Mouse (Mus musculus) heart, postnatal 0 days (tissue): Measurements from ENCODE around the gene Tmco4. TPM values are rescaled to one million over a fixed set of nuclear protein-coding genes. Genes with fewer than 3 reads are reported as not detected.

Experiments used
- ATAC-seq: fragments of 200-750 bp; cut with Nextera tagmentation; 2 replicates; pipeline ENCODE4 v1.8.0; 2017; ENCODE audit warnings: low read depth, moderate number of reproducible peaks, moderate library complexity; ENCODE audit not compliant: insufficient read depth
- DNase-seq: peaks from one replicate; pipeline ENCODE4 v3.0.0-alpha.2; 2016; ENCODE audit warnings: low spot score
- H3K27ac ChIP-seq: fragments of 300-500 bp; sonication (generic); 2 replicates; pipeline ENCODE4 v1.5.1; 2014; ENCODE audit warnings: low read depth, mild to moderate bottlenecking
- H3K27me3 ChIP-seq: fragments of 300-500 bp; sonication (generic); 2 replicates; pipeline ENCODE4 v1.6.1; 2014; ENCODE audit warnings: low read length, mixed read lengths; ENCODE audit not compliant: control insufficient read depth, insufficient read depth
- H3K36me3 ChIP-seq: fragments of 300-500 bp; sonication (generic); replicated peaks from 2 replicates; pipeline ENCODE4 v1.6.1; 2014; ENCODE audit warnings: low read length, mixed read lengths; ENCODE audit not compliant: control insufficient read depth, insufficient read depth
- H3K4me1 ChIP-seq: fragments of 300-500 bp; sonication (generic); 2 replicates; pipeline ENCODE4 v1.6.1; 2014; ENCODE audit warnings: antibody characterized with exemption; ENCODE audit not compliant: control insufficient read depth, insufficient read depth
- H3K4me2 ChIP-seq: fragments of 300-500 bp; sonication (generic); 2 replicates; pipeline ENCODE4 v1.6.1; 2014; ENCODE audit warnings: low read depth, mild to moderate bottlenecking, low read length, moderate library complexity
- H3K4me3 ChIP-seq: fragments of 300-500 bp; sonication (generic); 2 replicates; pipeline ENCODE4 v1.5.1; 2014; ENCODE audit warnings: low read depth, low read length
- H3K9ac ChIP-seq: fragments of 300-500 bp; sonication (generic); replicated peaks from 2 replicates; pipeline ENCODE4 v1.6.1; 2014; ENCODE audit warnings: low read depth, low read length, mixed read lengths
- H3K9me3 ChIP-seq: fragments of 300-500 bp; sonication (generic); replicated peaks from 2 replicates; pipeline ENCODE4 v1.6.1; 2016; ENCODE audit warnings: low read length; ENCODE audit not compliant: control insufficient read depth
- CTCF ChIP-seq: IDR thresholded peaks from 2 replicates; pipeline ENCODE4 v1.5.1; 2016; ENCODE audit warnings: antibody characterized with exemption, control low read depth, low read depth
- EP300 ChIP-seq: IDR thresholded peaks from 2 replicates; pipeline ENCODE4 v1.6.1; 2016; ENCODE audit warnings: antibody characterized with exemption, low read depth
- WGBS: fragments of 180-500 bp; shearing (Covaris S2); extraction: QIAGEN DNeasy Blood & Tissue Kit; methylation state at CpG from one replicate; pipeline ENCODE4 v1.1.7; 2014; 5-methylcytosine and 5-hydroxymethylcytosine counted together
- polyA plus RNA-seq: library from polyadenylated mRNA; unstranded; fragments of >200 nt; fragmentation: Nextera tagmentation; extraction: Ambion mirVana; gene quantifications from 2 replicates; pipeline ENCODE4 v1.2.1, GENCODE M21; 2015
- total RNA-seq: library from RNA; depleted of rRNA; stranded (reverse); fragments of >200 nt; gene quantifications from 2 replicates; pipeline ENCODE4 v1.2.3, GENCODE M21; 2014; ENCODE audit warnings: low replicate concordance

Gene Tmco4
- total and polyA plus RNA-seq, 2 experiments from 2014 or later: 7.7 to 16.9 TPM

- no peak overlapping the region for H3K4me2 ChIP-seq
- no peak overlapping the region for H3K4me3 ChIP-seq
- DNase-seq: no peak
- no peak overlapping the region for H3K9ac ChIP-seq
- TF ChIP-seq EP300 (no peak), CTCF (no peak)
- ATAC-seq: no peak
- H3K27me3 ChIP-seq: no peaks in the 10 kb centered on the region
- H3K9me3 ChIP-seq: peaks cover 6% of the 10 kb centered on the region; the same call in 1 of the 2 replicates
- WGBS: 66% methylated on average over 11 of the region's 11 CpGs
- H3K36me3 ChIP-seq: no peaks in the 10 kb centered on the region
- no peaks in the 10 kb centered on the region for H3K4me1 ChIP-seq
- no peak overlapping the region for H3K27ac ChIP-seq
These were observed 40.6 kb downstream of the Tmco4 start for GRCm38 (mm10) chr4:139013281-139013680.

GRCm38 (mm10) chr4:139014793-139015192 lies 42.1 kb downstream of the Tmco4 start:
- no peak for DNase-seq
- H3K9ac ChIP-seq: no peak overlapping the region
- H3K4me1 ChIP-seq: peaks cover 2% of the 10 kb centered on the region; the same call in 1 of the 2 replicates

GRCm38 (mm10) chr4:139018388-139018787 lies 45.7 kb downstream of the Tmco4 start:
- Histone ChIP-seq H3K9me3 (peaks cover 6% of the 10 kb centered on the region; the same call in 1 of the 2 replicates), H3K4me1 (peaks cover 13% of the 10 kb centered on the region), H3K4me2 (no peak overlapping the region), H3K36me3 (no peaks in the 10 kb centered on the region), H3K27me3 (no peaks in the 10 kb centered on the region), H3K4me3 (no peak overlapping the region), H3K9ac (no peak overlapping the region), H3K27ac (no peak overlapping the region)
- ATAC-seq (no peak), DNase-seq (no peak)
- TF ChIP-seq EP300: no peak
- 70% methylated on average over 14 of the region's 14 CpGs for WGBS

More at GRCm38 (mm10) chr4:139014793-139015192, 42.1 kb downstream of the Tmco4 start:
- no peak overlapping the region for H3K27ac ChIP-seq
- H3K4me3 ChIP-seq: no peak overlapping the region
- peaks cover 6% of the 10 kb centered on the region; the same call in 1 of the 2 replicates for H3K9me3 ChIP-seq
- H3K4me2 ChIP-seq: no peak overlapping the region
- no peaks in the 10 kb centered on the region for H3K36me3 ChIP-seq
- TF ChIP-seq CTCF (peak; percentile 25; the same call in 1 of the 2 replicates), EP300 (no peak)
- no peaks in the 10 kb centered on the region for H3K27me3 ChIP-seq
- no peak for ATAC-seq
- 81% methylated on average over 6 of the region's 6 CpGs for WGBS

GRCm38 (mm10) chr4:139018976-139019375 lies 46.3 kb downstream of the Tmco4 start:
- TF ChIP-seq CTCF (no peak), EP300 (no peak)
- Histone ChIP-seq H3K9ac (no peak overlapping the region), H3K4me1 (peaks cover 13% of the 10 kb centered on the region), H3K27me3 (no peaks in the 10 kb centered on the region), H3K36me3 (no peaks in the 10 kb centered on the region), H3K9me3 (peaks cover 6% of the 10 kb centered on the region; the same call in 1 of the 2 replicates), H3K4me3 (no peak overlapping the region), H3K4me2 (no peak overlapping the region), H3K27ac (no peak overlapping the region)
- ATAC-seq (no peak), DNase-seq (no peak)
- 74% methylated on average over 4 of the region's 4 CpGs for WGBS

- ATAC-seq (no peak; the same call in 1 of the 2 replicates), DNase-seq (no peak)
- Histone ChIP-seq H3K4me2 (no peak overlapping the region), H3K4me1 (peaks cover 13% of the 10 kb centered on the region), H3K27me3 (no peaks in the 10 kb centered on the region), H3K36me3 (no peaks in the 10 kb centered on the region), H3K27ac (no peak overlapping the region), H3K4me3 (no peak overlapping the region), H3K9ac (no peak overlapping the region), H3K9me3 (peaks cover 5% of the 10 kb centered on the region; the same call in 1 of the 2 replicates)
- WGBS: 46% methylated on average over 13 of the region's 13 CpGs
- TF ChIP-seq CTCF: no peak
- no peak for TF ChIP-seq EP300
These were observed 46.7 kb downstream of the Tmco4 start for GRCm38 (mm10) chr4:139019413-139019812.

- Histone ChIP-seq H3K27ac (no peak overlapping the region), H3K4me3 (no peak overlapping the region), H3K36me3 (no peaks in the 10 kb centered on the region), H3K4me1 (peaks cover 13% of the 10 kb centered on the region), H3K27me3 (no peaks in the 10 kb centered on the region), H3K9me3 (no peaks in the 10 kb centered on the region), H3K9ac (no peak overlapping the region), H3K4me2 (no peak overlapping the region)
- DNase-seq (no peak), ATAC-seq (no peak; the same call in 1 of the 2 replicates)
- 17% methylated on average over 3 of the region's 3 CpGs for whole genome bisulfite sequencing
- no peak for TF ChIP-seq CTCF
- no peak for TF ChIP-seq EP300
These were observed 47.7 kb downstream of the Tmco4 start for GRCm38 (mm10) chr4:139020385-139020784.
